8 mouse cellular contexts compared by ENCODE assay signal in genomic region chr5:100038714-100039601, GRCm38 (mm10). TPM values are rescaled to one million over a fixed set of nuclear protein-coding genes. Genes with fewer than 3 reads are reported as not detected.
DNase-seq lines count a peak whose midpoint lies in the region; ATAC-seq and TF ChIP-seq lines count a peak whose summit lies in the region.

No protein-coding gene starts in this region.

- WGBS in lung, embryonic 15.5 days: under 1% methylated on average over 112 of the region's 113 CpGs
- WGBS in olfactory bulb, adult 2 months: under 1% methylated on average over 113 of the region's 113 CpGs

- H3K4me1 ChIP-seq in lung, embryonic 15.5 days: peaks cover 38% of the 10 kb centered on the region
- peaks cover 12% of the 10 kb centered on the region for H3K4me1 ChIP-seq in olfactory bulb, adult 2 months (ENCODE audit: control insufficient read depth, insufficient read depth, low read length)

- peak; percentile 86 for TF ChIP-seq POLR2A in olfactory bulb, adult 2 months (IDR thresholded peaks at IDR 0.05; ENCODE audit: insufficient read depth, low read depth, low read length)

- peak; percentile 96 for DNase-seq in MN1 (ENCODE audit: low spot score)
- peak; percentile 97 for DNase-seq in cerebellum, adult 8-10 months
- DNase-seq in forelimb bud, embryonic 11.5 days (ENCODE audit: low read depth, low spot score): peak; percentile 95
- DNase-seq in layer of hippocampus, adult 9-10 months (ENCODE audit: low spot score): peak; percentile 77
- peak; percentile 90 for DNase-seq in thymus, adult 18-20 months

- H3K4me3 ChIP-seq in lung, embryonic 15.5 days: peak overlapping the region; percentile 98
- H3K4me3 ChIP-seq in olfactory bulb, adult 2 months (ENCODE audit: insufficient read depth, low read depth, low read length): peak overlapping the region; percentile 88

- H3K27me3 ChIP-seq in lung, embryonic 15.5 days: no peaks in the 10 kb centered on the region

- H3K27ac ChIP-seq in lung, embryonic 15.5 days: peak overlapping the region; percentile 99
- H3K27ac ChIP-seq in olfactory bulb, adult 2 months (ENCODE audit: insufficient read depth, low read depth, low read length): peak overlapping the region; percentile 99

- H3K9me3 ChIP-seq in lung, embryonic 15.5 days: no peaks in the 10 kb centered on the region

- peak overlapping the region; percentile 83 for H3K4me2 ChIP-seq in lung, embryonic 15.5 days

- peak; percentile 97 for TF ChIP-seq CTCF in olfactory bulb, adult 2 months (IDR thresholded peaks at IDR 0.05; ENCODE audit: insufficient read depth, low read depth, low read length)

- H3K9ac ChIP-seq in lung, embryonic 15.5 days: peak overlapping the region; percentile 99

- peaks cover 29% of the 10 kb centered on the region for H3K36me3 ChIP-seq in lung, embryonic 15.5 days

- peak; percentile 50 to 63 for ATAC-seq in hematopoietic stem cell, adult 5-6 weeks (replicated peaks in 1 of 2; ENCODE audit: insufficient read depth in 1 of 2, low FRiP score in 2 of 2, low TSS enrichment in 1 of 2, low read depth in 1 of 2, poor library complexity in 2 of 2, severe bottlenecking in 2 of 2)
- ATAC-seq in lung, embryonic 15.5 days (ENCODE audit: borderline replicate concordance, extremely low read depth, low FRiP score, low TSS enrichment): peak; percentile 84

RNA-seq across cellular contexts. Expression of gene Hnrnpdl, which starts 0.5 kb away (rescaled TPM):
- total RNA-seq in hematopoietic stem cell, adult 5-6 weeks (2017): 446 and 584 TPM in 2 replicates
- 153 and 157 TPM in 2 replicates for polyA plus RNA-seq in lung, embryonic 15.5 days (2015; fragmentation: Nextera tagmentation; extraction: Ambion mirVana)
- 543 TPM in 1 of 2 replicates, not detected in the other for polyA plus RNA-seq in olfactory bulb, adult 2 months (2012; ENCODE audit: insufficient read depth, insufficient read length, low replicate concordance, missing spikeins)

RNA-seq across cellular contexts. Expression of gene Enoph1, which starts 0.8 kb away (rescaled TPM):
- total RNA-seq in hematopoietic stem cell, adult 5-6 weeks (2017): 37.5 and 40.0 TPM in 2 replicates
- 48.4 and 51.1 TPM in 2 replicates for polyA plus RNA-seq in lung, embryonic 15.5 days (2015; fragmentation: Nextera tagmentation; extraction: Ambion mirVana)
- not detected in 2 replicates for polyA plus RNA-seq in olfactory bulb, adult 2 months (2012; ENCODE audit: insufficient read depth, insufficient read length, low replicate concordance, missing spikeins)

Comparison
In these comparisons a context has a peak if more than half of its experiments do, and no peak if none do; other contexts are left out.
1. Peak in every context shown above with its lines: DNase-seq, ATAC-seq, H3K4me3 ChIP-seq and H3K27ac ChIP-seq.